Mouse (Mus musculus) heart, postnatal 0 days (tissue): ENCODE measurements around the gene Efl1.

Experiments
- CTCF ChIP-seq: IDR thresholded peaks from 2 replicates; pipeline ENCODE4 v1.5.1; 2016; ENCODE audit warnings: antibody characterized with exemption, control low read depth, low read depth
- EP300 ChIP-seq: IDR thresholded peaks from 2 replicates; pipeline ENCODE4 v1.6.1; 2016; ENCODE audit warnings: antibody characterized with exemption, low read depth

DNA sequence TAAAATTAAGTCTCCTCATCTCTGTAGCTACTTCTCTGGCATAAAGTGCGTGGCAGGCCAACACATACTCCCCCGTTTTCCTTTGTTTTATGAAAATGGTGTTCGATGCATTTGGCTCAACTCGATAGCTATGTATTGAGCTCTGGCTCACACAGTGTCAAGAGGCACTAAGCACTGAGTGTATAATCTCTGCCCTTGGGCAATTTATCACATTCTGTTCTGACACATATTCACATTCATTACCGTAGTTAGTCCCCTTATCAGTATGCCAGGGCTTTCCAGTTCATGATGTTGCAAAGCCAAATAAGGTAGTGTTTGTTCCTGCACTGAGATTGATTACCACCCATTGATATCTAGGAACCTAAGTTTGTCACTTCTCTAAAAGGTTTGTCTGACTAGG, 71.3 kb downstream of the Efl1 start:
- TF ChIP-seq EP300 (no peak), CTCF (no peak)
